Mouse (Mus musculus) hindbrain, embryonic 14.5 days (tissue): ENCODE measurements at regions not wholly inside any gene's neighbourhood (a gene's known extent, or its start where the extent isn't known, plus 50 kb on each side); places are given as distances from the start of the nearest gene placed in this dataset.

Experiments
- ATAC-seq: fragments of 200-750 bp; cut with Nextera tagmentation; 2 replicates; pipeline ENCODE4 v1.8.0; 2017; ENCODE audit warnings: moderate number of reproducible peaks, mild to moderate bottlenecking, moderate TSS enrichment, moderate library complexity; ENCODE audit not compliant: low FRiP score
- DNase-seq: peaks from one replicate; pipeline ENCODE4 v3.0.0-alpha.2; 2015; ENCODE audit warnings: low spot score
- H3K27ac ChIP-seq: fragments of 300-500 bp; sonication (generic); 2 replicates; pipeline ENCODE4 v1.5.1; 2014; ENCODE audit warnings: mild to moderate bottlenecking, moderate library complexity
- H3K27me3 ChIP-seq: fragments of 300-500 bp; sonication (generic); 2 replicates; pipeline ENCODE4 v1.6.1; 2014; ENCODE audit warnings: mild to moderate bottlenecking, low read length, mixed read lengths; ENCODE audit not compliant: control insufficient read depth, insufficient read depth
- H3K36me3 ChIP-seq: fragments of 300-500 bp; sonication (generic); replicated peaks from 2 replicates; pipeline ENCODE4 v1.6.1; 2014; ENCODE audit not compliant: control insufficient read depth, insufficient read depth
- H3K4me1 ChIP-seq: fragments of 300-500 bp; sonication (generic); replicated peaks from 2 replicates; pipeline ENCODE4 v1.6.1; 2014; ENCODE audit warnings: antibody characterized with exemption, low read length, mixed read lengths; ENCODE audit not compliant: control insufficient read depth, insufficient read depth
- H3K4me2 ChIP-seq: fragments of 300-500 bp; sonication (generic); replicated peaks from 2 replicates; pipeline ENCODE4 v1.6.1; 2014; ENCODE audit warnings: mild to moderate bottlenecking, moderate library complexity
- H3K4me3 ChIP-seq: fragments of 300-500 bp; sonication (generic); replicated peaks from 2 replicates; pipeline ENCODE4 v1.5.1; 2014; ENCODE audit warnings: mild to moderate bottlenecking, low read length
- H3K9ac ChIP-seq: fragments of 300-500 bp; sonication (generic); 2 replicates; pipeline ENCODE4 v1.6.1; 2014
- H3K9me3 ChIP-seq: fragments of 300-500 bp; sonication (generic); 2 replicates; pipeline ENCODE4 v1.6.1; 2016; ENCODE audit warnings: low read length; ENCODE audit not compliant: control insufficient read depth
- WGBS: fragments of 180-500 bp; shearing (Covaris S2); extraction: QIAGEN DNeasy Blood & Tissue Kit; methylation state at CpG from one replicate; pipeline ENCODE4 v1.1.7; 2014; 5-methylcytosine and 5-hydroxymethylcytosine counted together

GRCm38 (mm10) chr9:63069919-63070318, 78.8 kb downstream of the Skor1 start:
- no peak for DNase-seq
- 85% methylated on average over 6 of the region's 6 CpGs for WGBS
- 0 out of 2 replicates have a peak, but pooled peaks cover 6% of the 10 kb centered on the region for H3K4me1 ChIP-seq

GRCm38 (mm10) chr9:63067054-63067406, 79.3 kb upstream of the Pias1 start:
- no peaks in the 10 kb centered on the region for H3K4me1 ChIP-seq
- H3K27ac ChIP-seq, result no peak overlapping the region
- no peak overlapping the region for H3K9ac ChIP-seq
- H3K4me3 ChIP-seq, result no peak overlapping the region
- WGBS, result 77% methylated on average over 2 of the region's 2 CpGs
- no peak overlapping the region for H3K4me2 ChIP-seq
- H3K27me3 ChIP-seq, result no peaks in the 10 kb centered on the region
- H3K9me3 ChIP-seq, result 0 out of 2 replicates have a peak, but pooled peaks cover 4% of the 10 kb centered on the region
- no peak for ATAC-seq
- no peaks in the 10 kb centered on the region for H3K36me3 ChIP-seq
- no peak for DNase-seq

More at GRCm38 (mm10) chr9:63069919-63070318, 78.8 kb downstream of the Skor1 start:
- no peak overlapping the region for H3K9ac ChIP-seq
- no peak overlapping the region for H3K27ac ChIP-seq
- H3K4me3 ChIP-seq, result no peak overlapping the region
- H3K9me3 ChIP-seq, result no peaks in the 10 kb centered on the region
- no peaks in the 10 kb centered on the region for H3K27me3 ChIP-seq
- ATAC-seq, result no peak
- no peaks in the 10 kb centered on the region for H3K36me3 ChIP-seq
- no peak overlapping the region for H3K4me2 ChIP-seq

- no peaks in the 10 kb centered on the region for H3K36me3 ChIP-seq
- WGBS, result 84% methylated on average over 10 of the region's 10 CpGs
- DNase-seq (no peak), ATAC-seq (no peak)
- no peaks in the 10 kb centered on the region for H3K4me1 ChIP-seq
- H3K4me3 ChIP-seq, result no peak overlapping the region
- H3K27me3 ChIP-seq, result no peaks in the 10 kb centered on the region
- no peak overlapping the region for H3K9ac ChIP-seq
- H3K9me3 ChIP-seq, result 0 out of 2 replicates have a peak, but pooled peaks cover 4% of the 10 kb centered on the region
- H3K27ac ChIP-seq, result no peak overlapping the region
- H3K4me2 ChIP-seq, result no peak overlapping the region
Measured at GRCm38 (mm10) chr9:63066384-63067053, 78.8 kb upstream of the Pias1 start.

- 0 out of 2 replicates have a peak, but pooled peaks cover 4% of the 10 kb centered on the region for H3K9me3 ChIP-seq
- no peaks in the 10 kb centered on the region for H3K36me3 ChIP-seq
- H3K4me3 ChIP-seq, result no peak overlapping the region
- peaks cover 11% of the 10 kb centered on the region for H3K4me1 ChIP-seq
- H3K9ac ChIP-seq, result no peak overlapping the region
- H3K27ac ChIP-seq, result no peak overlapping the region
- DNase-seq (no peak), ATAC-seq (no peak)
- no peak overlapping the region for H3K4me2 ChIP-seq
- WGBS, result 95% methylated on average over 2 of the region's 2 CpGs
- H3K27me3 ChIP-seq, result no peaks in the 10 kb centered on the region
Measured at GRCm38 (mm10) chr9:63063525-63063924, 75.8 kb upstream of the Pias1 start.

- Histone ChIP-seq H3K4me3 (no peak overlapping the region), H3K9me3 (0 out of 2 replicates have a peak, but pooled peaks cover 4% of the 10 kb centered on the region), H3K36me3 (no peaks in the 10 kb centered on the region), H3K4me1 (peaks cover 14% of the 10 kb centered on the region), H3K27ac (no peak overlapping the region), H3K4me2 (no peak overlapping the region), H3K27me3 (no peaks in the 10 kb centered on the region), H3K9ac (no peak overlapping the region)
- no peak for DNase-seq
- no peak for ATAC-seq
- WGBS, result 86% methylated on average over 5 of the region's 5 CpGs
Measured at GRCm38 (mm10) chr9:63060740-63061139, 73.0 kb upstream of the Pias1 start.

GRCm38 (mm10) chr9:63059234-63059842, 71.6 kb upstream of the Pias1 start:
- Histone ChIP-seq H3K27ac (peak overlapping the region; percentile 64), H3K9me3 (0 out of 2 replicates have a peak, but pooled peaks cover 4% of the 10 kb centered on the region), H3K4me1 (peaks cover 14% of the 10 kb centered on the region), H3K36me3 (no peaks in the 10 kb centered on the region), H3K27me3 (no peaks in the 10 kb centered on the region), H3K4me3 (peak overlapping the region; percentile 5; the same call in 1 of the 2 replicates), H3K4me2 (peak overlapping the region; percentile 37), H3K9ac (0 out of 2 replicates have a peak overlapping the region, but pooled peaks have one; percentile 18)
- peak; percentile 70 for DNase-seq
- WGBS, result 1% methylated on average over 10 of the region's 10 CpGs
- ATAC-seq, result peak; percentile 64; the same call in 1 of the 2 replicates

- Histone ChIP-seq H3K36me3 (no peaks in the 10 kb centered on the region), H3K27me3 (no peaks in the 10 kb centered on the region), H3K9ac (0 out of 2 replicates have a peak overlapping the region, but pooled peaks have one; percentile 18), H3K4me2 (peak overlapping the region; percentile 37), H3K9me3 (0 out of 2 replicates have a peak, but pooled peaks cover 4% of the 10 kb centered on the region), H3K27ac (peak overlapping the region; percentile 64), H3K4me3 (peak overlapping the region; percentile 5; the same call in 1 of the 2 replicates), H3K4me1 (peaks cover 14% of the 10 kb centered on the region)
- WGBS, result 19% methylated on average over 16 of the region's 16 CpGs
- ATAC-seq (no peak), DNase-seq (peak; percentile 34)
Measured at GRCm38 (mm10) chr9:63058506-63059233, 70.9 kb upstream of the Pias1 start.

GRCm38 (mm10) chr9:63056695-63057349, 69.1 kb upstream of the Pias1 start:
- H3K9ac ChIP-seq, result no peak overlapping the region
- 85% methylated on average over 9 of the region's 9 CpGs for WGBS
- no peak for DNase-seq
- ATAC-seq, result no peak
- H3K4me2 ChIP-seq, result no peak overlapping the region
- H3K36me3 ChIP-seq, result no peaks in the 10 kb centered on the region
- no peak overlapping the region for H3K4me3 ChIP-seq
- H3K4me1 ChIP-seq, result peaks cover 14% of the 10 kb centered on the region
- no peaks in the 10 kb centered on the region for H3K9me3 ChIP-seq
- no peaks in the 10 kb centered on the region for H3K27me3 ChIP-seq
- H3K27ac ChIP-seq, result no peak overlapping the region

GRCm38 (mm10) chr9:63052181-63052580, 64.5 kb upstream of the Pias1 start:
- no peak for ATAC-seq
- no peak for DNase-seq
- H3K4me3 ChIP-seq, result no peak overlapping the region
- 43% methylated on average over 4 of the region's 4 CpGs for WGBS
- H3K36me3 ChIP-seq, result no peaks in the 10 kb centered on the region
- H3K4me2 ChIP-seq, result no peak overlapping the region
- no peaks in the 10 kb centered on the region for H3K4me1 ChIP-seq
- H3K27me3 ChIP-seq, result no peaks in the 10 kb centered on the region
- no peak overlapping the region for H3K9ac ChIP-seq
- no peaks in the 10 kb centered on the region for H3K9me3 ChIP-seq
- no peak overlapping the region for H3K27ac ChIP-seq
